In genomic region chr1:171281528-171281923, GRCm38 (mm10) we compare ENCODE assay signal across 8 mouse cellular contexts. TPM values are rescaled to one million over a fixed set of nuclear protein-coding genes. Genes with fewer than 3 reads are reported as not detected.
DNase-seq lines count a peak whose midpoint lies in the region; ATAC-seq lines count a peak whose summit lies in the region.

No protein-coding gene starts in this region.

- ATAC-seq in hindbrain, embryonic 14.5 days (ENCODE audit: low FRiP score) = peak; percentile 0; the same call in 1 of the 2 replicates

- peak overlapping the region; percentile 41 for H3K9ac ChIP-seq in hindbrain, embryonic 14.5 days

- H3K4me1 ChIP-seq in hindbrain, embryonic 14.5 days (replicated peaks; ENCODE audit: control insufficient read depth, insufficient read depth, low read length) = peaks cover 26% of the 10 kb centered on the region

- no peaks in the 10 kb centered on the region for H3K27me3 ChIP-seq in hindbrain, embryonic 14.5 days (ENCODE audit: control insufficient read depth, insufficient read depth, low read length)

- H3K9me3 ChIP-seq in hindbrain, embryonic 14.5 days (ENCODE audit: control insufficient read depth, low read length) = no peaks in the 10 kb centered on the region

- H3K36me3 ChIP-seq in hindbrain, embryonic 14.5 days (replicated peaks; ENCODE audit: control insufficient read depth, insufficient read depth) = peaks cover 62% of the 10 kb centered on the region

- under 1% methylated on average over 10 of the region's 10 CpGs for WGBS in hindbrain, embryonic 14.5 days

- DNase-seq in WW6 (ENCODE audit: low read depth, low spot score) = peak; percentile 50
- peak; percentile 81 for DNase-seq in cerebellum, adult 9-10 months
- peak; percentile 74 for DNase-seq in forelimb bud, embryonic 11.5 days (ENCODE audit: low read depth, low spot score)
- DNase-seq in hindbrain, embryonic 14.5 days (ENCODE audit: low spot score) = peak; percentile 69
- peak; percentile 47 for DNase-seq in left cerebral cortex, adult 11 months (ENCODE audit: low spot score)
- peak; percentile 91 for DNase-seq in lung, postnatal 36 days
- peak; percentile 78 for DNase-seq in right cerebral cortex, postnatal 14 days
- peak; percentile 83 for DNase-seq in urinary bladder, postnatal 25 days (ENCODE audit: low spot score)

- H3K4me2 ChIP-seq in hindbrain, embryonic 14.5 days (replicated peaks) = peak overlapping the region; percentile 65

- peak overlapping the region; percentile 82 for H3K27ac ChIP-seq in hindbrain, embryonic 14.5 days

- H3K4me3 ChIP-seq in hindbrain, embryonic 14.5 days (replicated peaks; ENCODE audit: low read length) = peak overlapping the region; percentile 59

RNA-seq across cellular contexts. Expression of gene Ppox, which starts 0.5 kb away (rescaled TPM):
- polyA plus RNA-seq in hindbrain, embryonic 14.5 days (2014; fragmentation: Nextera tagmentation; extraction: Ambion mirVana) = 43.5 and 44.6 TPM in 2 replicates

RNA-seq across cellular contexts. Expression of gene Usp21, which starts 6.3 kb away (rescaled TPM):
- 80.1 and 85.8 TPM in 2 replicates for polyA plus RNA-seq in hindbrain, embryonic 14.5 days (2014; fragmentation: Nextera tagmentation; extraction: Ambion mirVana)

RNA-seq across cellular contexts. Expression of gene B4galt3, which starts 11.4 kb away (rescaled TPM):
- 86.5 and 88.6 TPM in 2 replicates for polyA plus RNA-seq in hindbrain, embryonic 14.5 days (2014; fragmentation: Nextera tagmentation; extraction: Ambion mirVana)

RNA-seq across cellular contexts. Expression of gene Ufc1, which starts 13.3 kb away (rescaled TPM):
- polyA plus RNA-seq in hindbrain, embryonic 14.5 days (2014; fragmentation: Nextera tagmentation; extraction: Ambion mirVana) = 116 and 131 TPM in 2 replicates

RNA-seq across cellular contexts. Expression of gene Ndufs2, which starts 30.3 kb away (rescaled TPM):
- polyA plus RNA-seq in hindbrain, embryonic 14.5 days (2014; fragmentation: Nextera tagmentation; extraction: Ambion mirVana) = 218 and 247 TPM in 2 replicates

Comparison
In these comparisons a context has a peak if more than half of its experiments do, and no peak if none do; other contexts are left out.
1. Peak in every context shown above with its lines: DNase-seq, ATAC-seq, H3K4me3 ChIP-seq and H3K27ac ChIP-seq.